Mouse (Mus musculus) small intestine, adult 2 months (tissue): ENCODE results near the gene Lrrc28.

Experiments
- CTCF ChIP-seq: fragments of 200-500 bp; IDR thresholded peaks from 2 replicates; pipeline ENCODE4 v1.5.1; 2012; ENCODE audit warnings: low read depth, mild to moderate bottlenecking, control low read depth, inconsistent platforms, low read length, moderate library complexity, mixed read lengths; ENCODE audit not compliant: insufficient replicate concordance, insufficient read length; ENCODE audit errors: extremely low read depth
- POLR2A ChIP-seq: fragments of 200-500 bp; IDR thresholded peaks from 2 replicates; pipeline ENCODE4 v1.6.1; 2012; ENCODE audit warnings: low read depth, mild to moderate bottlenecking, control low read depth, inconsistent platforms, low read length, moderate library complexity

DNA sequence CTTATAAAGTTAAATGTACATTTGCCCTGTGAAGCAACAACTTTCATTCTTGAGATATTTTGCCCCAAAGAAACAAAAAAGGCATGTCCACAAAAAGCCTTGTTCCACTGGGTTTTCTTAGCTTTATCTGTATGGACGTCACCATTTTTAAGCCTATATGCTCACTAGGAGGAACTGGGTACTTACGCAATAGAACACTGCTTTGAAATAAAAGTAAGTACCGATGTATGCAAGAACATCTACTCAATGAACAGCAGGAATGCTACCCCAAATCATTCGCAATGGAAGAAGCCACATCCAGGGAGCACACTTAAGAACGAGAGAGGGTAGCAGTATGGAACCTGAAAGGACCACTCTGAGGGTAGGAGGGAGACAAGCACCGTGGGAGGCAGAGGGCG, 30.6 kb downstream of the Lrrc28 start:
- TF ChIP-seq POLR2A (no peak), CTCF (no peak)
